30 mouse cellular contexts compared by ENCODE assay signal in the genomic region with DNA sequence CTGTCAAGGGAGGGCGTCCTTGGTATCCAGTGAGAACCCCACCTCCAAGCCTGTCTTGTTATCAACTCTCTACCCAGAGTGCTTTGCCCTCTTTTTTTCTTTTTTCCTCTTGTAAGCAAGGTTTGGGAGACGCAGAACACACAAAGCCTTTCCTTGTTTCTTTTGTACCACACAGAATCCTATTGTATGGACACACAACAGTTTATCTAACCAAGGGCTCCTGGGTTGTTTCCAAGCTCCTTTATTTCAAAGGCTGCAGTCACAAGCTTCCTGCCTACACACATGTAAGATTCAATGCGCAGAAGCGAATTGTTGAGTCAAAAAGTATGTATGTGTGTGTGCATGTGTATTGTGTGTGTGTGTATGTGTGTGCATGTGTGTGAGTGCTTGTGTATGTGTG. TPM values are rescaled to one million over a fixed set of nuclear protein-coding genes. Genes with fewer than 3 reads are reported as not detected.
DNase-seq lines count a peak whose midpoint lies in the region; ATAC-seq and TF ChIP-seq lines count a peak whose summit lies in the region.
"Had no signal": no experiment of that assay in that cellular context is flagged by ENCODE, and none has a peak within 500 bp of the region (broad histone marks: within the 10 kb centered on the region; RNA-seq: fewer than 3 reads in every experiment).

No protein-coding gene starts in this region.

- ATAC-seq in heart, embryonic 12.5 days (ENCODE audit: insufficient number of reproducible peaks, low FRiP score), result no peak
- ATAC-seq: forebrain, embryonic 13.5 days; hindbrain, postnatal 0 days; intestine, embryonic 16.5 days; lung, postnatal 0 days; midbrain, embryonic 15.5 days; Patski had no signal

- TF ChIP-seq POLR2A in cortical plate, adult 2 months (IDR thresholded peaks at IDR 0.05; ENCODE audit: extremely low read depth, insufficient read depth, low read length), result no peak

- peaks cover 20% of the 10 kb centered on the region for H3K4me1 ChIP-seq in heart, embryonic 12.5 days (replicated peaks)
- peaks cover 1% of the 10 kb centered on the region; the same call in 1 of the 2 replicates for H3K4me1 ChIP-seq in cortical plate, adult 2 months (ENCODE audit: control insufficient read depth, insufficient read depth, low read length)
- H3K4me1 ChIP-seq: neural tube, embryonic 13.5 days had no signal

- no peak overlapping the region for H3K4me3 ChIP-seq in heart, embryonic 12.5 days
- no peak overlapping the region for H3K4me3 ChIP-seq in layer of hippocampus, adult 2 months
- no peak overlapping the region for H3K4me3 ChIP-seq in cortical plate, adult 2 months (ENCODE audit: insufficient read depth, low read length)
- H3K4me3 ChIP-seq: forebrain, embryonic 13.5 days; midbrain, embryonic 15.5 days; neural tube, embryonic 13.5 days had no signal

- H3K4me2 ChIP-seq in heart, embryonic 12.5 days, result no peak overlapping the region
- H3K4me2 ChIP-seq: forebrain, embryonic 13.5 days; midbrain, embryonic 15.5 days; neural tube, embryonic 13.5 days had no signal

- no peaks in the 10 kb centered on the region for H3K36me3 ChIP-seq in heart, embryonic 12.5 days
- H3K36me3 ChIP-seq: G1E; midbrain, embryonic 15.5 days; neural tube, embryonic 13.5 days had no signal

- 30% methylated on average over 4 of the region's 4 CpGs for WGBS in heart, embryonic 12.5 days

- H3K27me3 ChIP-seq in heart, embryonic 12.5 days (replicated peaks), result no peaks in the 10 kb centered on the region
- H3K27me3 ChIP-seq: forebrain, embryonic 13.5 days; midbrain, embryonic 15.5 days; neural tube, embryonic 13.5 days; Patski had no signal

- DNase-seq in heart, postnatal 10 days, result no peak
- peak; percentile 10 for DNase-seq in layer of hippocampus, adult 11-12 months (ENCODE audit: low spot score)
- DNase-seq in layer of hippocampus, adult 2 months (ENCODE audit: low spot score in 2 of 2), result no peak
- DNase-seq in brain, adult 2 months (ENCODE audit: low read depth, low spot score), result peak; percentile 85
- DNase-seq in cerebellum, adult 9-10 months, result no peak
- DNase-seq: B cell, adult 2 months; cerebellum, adult 11-12 months; cerebellum, postnatal 14 days; gastrocnemius, postnatal 36 days; kidney, adult 9 months; kidney, postnatal 14 days; thymus, postnatal 14 days had no signal

- peak overlapping the region; percentile 35 for H3K27ac ChIP-seq in heart, embryonic 12.5 days (ENCODE audit: poor library complexity, severe bottlenecking)
- no peak overlapping the region for H3K27ac ChIP-seq in layer of hippocampus, adult 2 months
- H3K27ac ChIP-seq in cortical plate, adult 2 months (ENCODE audit: insufficient read depth, low read length), result 0 out of 2 replicates have a peak overlapping the region, but pooled peaks have one; percentile 75
- H3K27ac ChIP-seq: forebrain, embryonic 13.5 days; hindbrain, postnatal 0 days; macrophage; midbrain, embryonic 15.5 days; neural tube, embryonic 13.5 days had no signal

- no peak overlapping the region for H3K9ac ChIP-seq in heart, embryonic 12.5 days
- H3K9ac ChIP-seq: forebrain, embryonic 13.5 days; midbrain, embryonic 15.5 days; neural tube, embryonic 13.5 days had no signal

- intact Hi-C loops in heart, postnatal 10 days (cut with DNase I), result no loop called here

- no peak for TF ChIP-seq CTCF in layer of hippocampus, adult 2 months (conservative IDR thresholded peaks at IDR 0.05)
- TF ChIP-seq CTCF in cortical plate, adult 2 months (IDR thresholded peaks at IDR 0.05; ENCODE audit: extremely low read depth, insufficient read depth, low read length), result no peak

- peaks cover 9% of the 10 kb centered on the region; the same call in 1 of the 2 replicates for H3K9me3 ChIP-seq in heart, embryonic 12.5 days (replicated peaks)
- H3K9me3 ChIP-seq: forebrain, embryonic 13.5 days; midbrain, embryonic 15.5 days; neural tube, embryonic 13.5 days had no signal

RNA-seq across cellular contexts. Expression of a gene that starts 5.2 kb away (rescaled TPM):
- 0.60 and 0.69 TPM in 2 replicates for polyA plus RNA-seq in heart, embryonic 12.5 days (2016; fragmentation: Nextera tagmentation; extraction: Ambion mirVana)
- 1 to 10 TPM; 4.4 TPM for total RNA-seq in heart, postnatal 10 days (2021)
- not detected for total RNA-seq in layer of hippocampus, adult 2 months (2021)
- 0.08 and 0.15 TPM in 2 replicates for polyA plus RNA-seq in cortical plate, adult 2 months (2012; rRNA removed)
- total RNA-seq: CH12.LX; G1E; gastrocnemius, adult 18-20 months; gastrocnemius, postnatal 36 days; hematopoietic stem cell, adult 5-6 weeks; hindbrain, postnatal 0 days had no signal
- polyA plus RNA-seq: embryonic facial prominence, embryonic 14.5 days; forebrain, embryonic 13.5 days; G1E; hindbrain, postnatal 0 days; limb, embryonic 11.5 days; liver, embryonic 16.5 days; macrophage; midbrain, embryonic 15.5 days; neural tube, embryonic 13.5 days; Patski had no signal

RNA-seq across cellular contexts. Expression of a gene that starts 44.1 kb away (rescaled TPM):
- 0.08 TPM in 1 of 2 replicates, not detected in the other for polyA plus RNA-seq in heart, embryonic 12.5 days (2016; fragmentation: Nextera tagmentation; extraction: Ambion mirVana)
- under 1 TPM; 0.12 to 0.31 TPM for total RNA-seq in heart, postnatal 10 days (2021)
- not detected for total RNA-seq in layer of hippocampus, adult 2 months (2021)
- polyA plus RNA-seq in cortical plate, adult 2 months (2012; rRNA removed), result not detected in 2 replicates
- total RNA-seq: CH12.LX; gastrocnemius, postnatal 36 days; hematopoietic stem cell, adult 5-6 weeks; hindbrain, postnatal 0 days had no signal
- polyA plus RNA-seq: forebrain, embryonic 13.5 days; G1E; hindbrain, postnatal 0 days; intestine, embryonic 16.5 days; limb, embryonic 11.5 days; macrophage; midbrain, embryonic 15.5 days; neural tube, embryonic 13.5 days; stomach, embryonic 16.5 days had no signal

RNA-seq across cellular contexts. Expression of a gene that starts 45.2 kb away (rescaled TPM):
- polyA plus RNA-seq in heart, embryonic 12.5 days (2016; fragmentation: Nextera tagmentation; extraction: Ambion mirVana), result 6.8 and 7.2 TPM in 2 replicates
- 1 to 10 TPM; 6.2 to 7.2 TPM for total RNA-seq in heart, postnatal 10 days (2021)
- total RNA-seq in layer of hippocampus, adult 2 months (2021), result 10 to 100 TPM; 25.7 to 31.6 TPM
- 27.7 and 28.1 TPM in 2 replicates for polyA plus RNA-seq in cortical plate, adult 2 months (2012; rRNA removed)
- polyA plus RNA-seq: G1E, macrophage had no signal

Comparison
In these comparisons a context has a peak if more than half of its experiments do, and no peak if none do; other contexts are left out.
1. DNase-seq: peak in layer of hippocampus, adult 11-12 months (single experiment) and brain, adult 2 months (single experiment); none in heart, postnatal 10 days (0 of 2), layer of hippocampus, adult 2 months (0 of 2) and cerebellum, adult 9-10 months (single experiment).
2. RNA of a gene that starts 5.2 kb away (total RNA-seq): 4.4 TPM in heart, postnatal 10 days; not detected in layer of hippocampus, adult 2 months; every median in the first group is over 4 times any median in the second.